Mouse (Mus musculus) embryo, embryonic 11.5 days (tissue): ENCODE results near the gene Slc29a1.

Experiments
- DNase-seq: peaks from one replicate; pipeline ENCODE4 v3.0.0-alpha.2; 2012; ENCODE audit warnings: low read depth, low spot score

The Slc29a1 gene

GRCm38 (mm10) chr17:45589844-45590243 lies 9.6 kb downstream of the Slc29a1 start:
- no peak for DNase-seq

- DNase-seq: no peak
These were observed 10.2 kb downstream of the Slc29a1 start for GRCm38 (mm10) chr17:45589236-45589635.

- DNase-seq: no peak
These were observed 11.0 kb downstream of the Slc29a1 start for GRCm38 (mm10) chr17:45588370-45588769.

GRCm38 (mm10) chr17:45586449-45586837 lies 13.0 kb downstream of the Slc29a1 start:
- DNase-seq: no peak

- DNase-seq: no peak
These were observed 13.5 kb downstream of the Slc29a1 start for GRCm38 (mm10) chr17:45585725-45586448.

- peak; percentile 65 for DNase-seq
These were observed 14.3 kb downstream of the Slc29a1 start for GRCm38 (mm10) chr17:45584939-45585678.

GRCm38 (mm10) chr17:45584096-45584896 lies 15.1 kb downstream of the Slc29a1 start:
- DNase-seq: no peak

GRCm38 (mm10) chr17:45582715-45583355 lies 16.6 kb downstream of the Slc29a1 start:
- DNase-seq: no peak

GRCm38 (mm10) chr17:45582188-45582587 lies 17.2 kb downstream of the Slc29a1 start:
- no peak for DNase-seq

GRCm38 (mm10) chr17:45581567-45581983 lies 17.8 kb downstream of the Slc29a1 start:
- no peak for DNase-seq

- DNase-seq: no peak
These were observed 18.4 kb downstream of the Slc29a1 start for GRCm38 (mm10) chr17:45580958-45581477.

GRCm38 (mm10) chr17:45579554-45579953 lies 19.9 kb downstream of the Slc29a1 start:
- DNase-seq: no peak

- DNase-seq: no peak
These were observed 20.6 kb downstream of the Slc29a1 start for GRCm38 (mm10) chr17:45578843-45579242.

- no peak for DNase-seq
These were observed 21.2 kb downstream of the Slc29a1 start for GRCm38 (mm10) chr17:45578242-45578641.

GRCm38 (mm10) chr17:45575123-45575897 lies 24.1 kb downstream of the Slc29a1 start:
- no peak for DNase-seq

- DNase-seq: no peak
These were observed 25.2 kb downstream of the Slc29a1 start for GRCm38 (mm10) chr17:45574129-45574761.

GRCm38 (mm10) chr17:45573780-45574123 lies 25.7 kb downstream of the Slc29a1 start:
- DNase-seq: peak; percentile 87

GRCm38 (mm10) chr17:45573087-45573779 lies 26.2 kb downstream of the Slc29a1 start, which contains the start of gene Hsp90ab1:
Hsp90ab1 (minus strand) TSS chr17:45573271.
- peak; percentile 96 for DNase-seq
